Mouse (Mus musculus) adrenal gland, adult (tissue): ENCODE measurements at regions not wholly inside any gene's neighbourhood (a gene's known extent, or its start where the extent isn't known, plus 50 kb on each side); places are given as distances from the start of the nearest gene placed in this dataset.
A peak's percentile ranks its signal among the peaks of the same experiment; 100 is the strongest.

ENCODE experiments used
- DNase-seq, 2 experiments: peaks; one replicate each; pipeline ENCODE4 v3.0.0; 2022 to 2023; ENCODE audit warnings: low spot score in 1 of 2; ENCODE audit not compliant: inconsistent age in 2 of 2

DNA sequence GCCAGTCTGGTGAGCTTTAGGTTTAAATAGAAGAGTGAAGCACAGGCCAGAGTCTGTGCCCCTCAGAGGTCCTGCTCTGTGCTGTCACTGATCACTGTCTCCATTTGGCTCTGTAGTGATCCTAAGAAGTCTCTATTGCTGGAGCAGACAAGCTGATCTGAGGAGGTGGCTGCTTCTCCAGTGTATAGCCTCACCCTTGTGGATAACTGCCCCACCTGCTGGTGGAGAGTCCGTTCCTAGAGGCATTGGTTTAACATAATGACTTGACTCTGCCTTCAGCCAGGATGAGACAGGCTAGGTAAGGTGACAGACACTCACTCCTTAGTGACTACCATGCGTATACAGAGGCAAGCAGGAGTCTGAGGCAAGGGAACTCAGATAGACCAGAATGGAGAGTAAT, 136.5 kb upstream of the Foxn2 start:
- DNase-seq: peak; percentile 52 to 84

DNA sequence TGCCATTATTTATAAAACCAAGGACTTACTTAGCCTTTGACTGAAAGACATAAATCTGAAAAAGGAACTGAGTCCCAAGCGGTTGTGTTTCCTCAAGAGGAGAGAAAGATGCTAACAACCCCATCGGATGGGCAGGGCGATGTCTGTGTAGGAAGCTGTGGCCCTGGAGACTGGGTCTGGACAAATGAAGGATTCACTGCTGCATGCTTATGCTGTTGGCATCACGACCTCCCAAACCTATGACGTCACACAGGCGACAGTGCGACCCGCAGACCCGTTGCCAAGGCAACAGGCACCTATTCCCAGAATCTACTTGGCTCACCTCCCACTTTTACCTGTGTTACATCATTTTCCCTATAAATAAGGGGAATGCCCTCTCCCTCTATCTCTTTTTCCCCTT, 135.3 kb upstream of the Foxn2 start:
- DNase-seq: no peak

DNA sequence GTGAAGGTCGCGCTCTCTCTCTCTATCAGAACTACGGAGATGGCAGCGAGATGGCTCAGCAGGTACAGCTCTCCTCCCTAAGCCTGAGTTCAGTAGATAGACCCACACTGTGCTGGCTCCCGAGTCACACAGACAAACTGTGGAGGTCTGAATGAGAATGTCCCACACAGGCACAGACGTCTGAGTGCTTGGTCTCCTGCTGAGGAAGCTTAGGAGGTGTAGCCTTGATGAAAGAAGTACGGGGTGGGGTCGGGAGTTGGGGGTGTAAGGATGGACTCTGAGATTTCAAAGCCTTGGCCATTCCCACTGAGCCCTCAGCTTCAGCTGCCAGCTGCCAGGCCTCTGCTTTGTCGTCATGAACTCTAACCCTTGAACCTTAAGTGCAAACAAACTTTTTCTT, 134.2 kb upstream of the Foxn2 start:
- DNase-seq: no peak

DNA sequence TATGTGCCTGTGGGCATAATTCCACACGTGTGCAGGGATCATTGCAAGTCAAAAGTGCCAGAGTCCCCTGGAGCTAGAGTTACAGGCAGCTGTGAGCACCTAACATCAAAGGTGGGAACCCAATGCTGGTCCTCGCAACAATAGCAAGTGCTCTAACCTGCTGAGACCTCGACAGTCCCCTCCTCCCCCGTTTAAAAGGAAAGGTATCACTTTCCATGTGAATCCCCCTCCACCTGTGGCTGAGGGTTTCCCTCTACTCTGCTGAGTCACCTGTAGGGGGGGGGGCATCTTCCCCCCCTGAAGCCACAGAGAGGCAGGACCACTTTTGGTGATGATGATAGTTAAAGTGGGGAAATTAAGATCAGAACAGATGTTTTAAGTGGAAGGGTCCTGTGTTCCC, 133.4 kb upstream of the Foxn2 start:
- no peak for DNase-seq

DNA sequence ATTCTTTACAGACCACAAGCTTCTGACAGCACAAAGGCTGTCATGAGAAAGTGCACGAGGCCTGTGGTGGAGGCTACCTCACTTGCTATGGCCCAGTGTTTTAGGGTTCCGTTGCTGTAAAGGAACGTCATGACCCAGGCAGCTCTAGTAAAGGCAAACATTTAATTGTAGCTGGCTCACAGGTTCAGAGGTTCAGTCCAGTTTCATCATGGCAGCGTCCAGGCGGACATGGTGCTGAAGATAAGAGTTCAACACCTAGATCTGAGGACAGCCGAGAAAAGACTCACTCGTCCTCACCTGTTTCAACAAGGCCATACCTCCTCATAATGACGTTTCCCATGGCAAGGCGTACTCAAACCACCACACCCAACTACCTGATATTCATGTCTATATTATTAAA, 132.7 kb upstream of the Foxn2 start:
- DNase-seq: no peak

DNA sequence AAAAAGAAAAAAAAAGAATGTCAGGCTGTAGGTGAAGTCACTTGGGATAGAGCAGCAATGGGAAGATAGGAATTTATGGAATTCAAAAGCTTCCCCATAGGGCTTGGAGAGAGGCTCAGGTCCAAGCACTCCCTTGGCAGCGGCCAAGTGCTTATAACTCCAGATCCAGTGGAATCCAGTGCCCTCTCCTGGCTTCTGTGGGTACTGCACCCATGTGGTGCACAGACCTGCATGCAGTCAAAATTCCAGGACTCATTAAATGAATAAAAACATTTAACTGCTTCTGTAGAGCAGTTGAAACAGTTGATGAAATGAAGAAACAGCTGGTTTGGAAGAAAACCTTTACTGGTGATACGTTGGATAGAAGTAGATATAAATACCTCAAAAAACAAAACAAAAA, 127.6 kb upstream of the Foxn2 start:
- no peak for DNase-seq

DNA sequence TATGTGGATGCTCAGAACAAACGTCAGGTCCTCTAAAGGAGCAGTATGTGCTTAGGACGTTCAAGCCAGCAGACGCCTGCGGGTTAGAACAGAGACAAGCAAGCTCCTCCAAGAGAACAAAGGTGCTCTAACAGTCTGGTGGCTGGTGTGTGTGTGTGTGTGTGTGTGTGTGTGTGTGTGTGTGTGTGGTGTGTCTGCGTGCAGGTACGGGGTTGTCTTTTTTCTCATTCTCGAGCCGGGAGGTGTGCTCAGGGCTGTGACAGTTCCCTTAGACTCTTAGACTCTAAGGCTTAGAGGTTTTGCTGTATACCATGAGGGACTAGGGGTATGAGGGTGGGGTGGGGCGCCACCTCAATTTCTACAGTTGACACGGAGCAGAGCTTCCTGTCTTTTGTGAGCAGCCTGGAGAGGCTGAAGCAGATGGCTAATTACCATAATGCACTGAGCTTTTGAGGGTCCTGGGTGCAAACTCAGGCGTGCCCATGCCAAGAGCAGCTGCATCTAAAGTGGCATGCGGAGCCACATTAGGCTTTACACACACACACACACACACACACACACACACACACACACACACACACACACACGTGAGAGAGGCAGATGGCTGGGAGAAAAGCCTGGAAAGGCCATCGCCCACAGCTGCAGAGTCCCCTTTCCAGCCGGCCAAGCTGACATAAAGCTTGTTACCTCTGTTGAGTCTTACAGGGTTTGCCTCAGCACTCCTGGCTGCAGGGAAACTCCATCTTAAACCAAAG, 124.1 kb upstream of the Foxn2 start:
- no peak for DNase-seq

DNA sequence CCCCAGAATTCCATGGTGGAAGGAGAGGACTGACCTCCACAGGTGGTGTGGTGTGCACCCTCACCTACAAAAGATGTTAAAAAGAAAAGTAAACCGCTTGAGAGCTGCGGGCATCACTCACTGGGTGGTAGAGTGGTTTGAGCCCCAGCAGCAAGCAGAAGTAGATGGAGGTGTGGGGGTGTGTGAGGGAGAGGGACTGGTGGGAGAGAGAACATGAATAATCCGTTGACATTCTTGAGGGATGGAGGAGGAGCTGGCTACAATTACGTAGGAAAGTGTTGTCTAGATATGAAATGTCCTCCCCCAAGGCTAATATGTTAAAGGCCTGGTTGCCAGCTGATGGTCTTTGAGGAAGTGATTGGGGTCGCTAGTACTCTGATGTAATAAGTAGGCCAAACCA, 123.2 kb upstream of the Foxn2 start:
- DNase-seq: no peak

DNA sequence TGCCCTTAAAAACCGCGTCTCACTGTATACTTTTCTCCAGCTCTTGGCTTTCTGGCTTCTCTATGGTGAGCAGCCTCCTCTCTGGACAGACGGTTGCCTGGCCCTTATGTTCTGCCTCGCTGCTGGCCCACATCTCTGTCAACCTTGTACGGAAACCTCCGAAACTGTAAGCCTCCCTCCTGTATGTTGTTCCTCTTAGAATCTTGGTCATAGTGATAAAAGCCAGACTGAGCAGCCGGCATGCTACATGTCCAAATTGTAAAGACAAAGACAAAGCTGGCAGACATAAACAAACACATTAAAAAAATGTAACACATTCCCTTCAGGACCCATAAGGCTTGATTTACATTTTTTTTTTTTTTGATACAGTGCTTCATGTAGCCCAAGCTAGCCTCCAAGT, 122.7 kb upstream of the Foxn2 start:
- no peak for DNase-seq

DNA sequence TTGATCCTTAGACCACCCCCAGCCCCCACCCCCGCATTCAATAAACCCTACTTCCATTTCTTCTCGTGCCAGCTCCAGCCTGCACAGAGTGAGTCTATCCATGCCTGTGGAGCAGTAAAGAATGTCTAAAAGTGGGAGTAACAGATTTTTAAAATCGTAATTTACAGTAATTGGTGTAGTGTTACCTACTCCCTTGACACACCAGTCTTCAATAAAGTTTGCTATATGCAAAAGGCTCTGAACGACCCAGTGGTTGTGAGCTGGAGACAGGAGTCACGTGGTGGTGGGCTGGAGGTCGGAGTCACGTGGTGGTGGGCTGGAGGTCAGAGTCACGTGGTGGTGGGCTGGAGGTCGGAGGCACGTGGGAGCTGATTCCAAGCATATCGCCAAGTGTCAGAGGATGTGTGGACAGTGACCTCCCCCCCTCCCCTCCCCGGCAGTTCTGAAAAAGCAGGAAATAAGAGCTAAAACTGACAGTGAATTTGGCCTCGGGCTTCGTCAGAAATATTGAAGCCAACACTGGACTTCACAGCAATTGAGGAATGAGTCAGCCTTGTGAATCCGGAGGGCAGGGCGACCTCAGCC, 122.2 kb upstream of the Foxn2 start:
- peak in 1 of 2 experiments; percentile 72 for DNase-seq

DNA sequence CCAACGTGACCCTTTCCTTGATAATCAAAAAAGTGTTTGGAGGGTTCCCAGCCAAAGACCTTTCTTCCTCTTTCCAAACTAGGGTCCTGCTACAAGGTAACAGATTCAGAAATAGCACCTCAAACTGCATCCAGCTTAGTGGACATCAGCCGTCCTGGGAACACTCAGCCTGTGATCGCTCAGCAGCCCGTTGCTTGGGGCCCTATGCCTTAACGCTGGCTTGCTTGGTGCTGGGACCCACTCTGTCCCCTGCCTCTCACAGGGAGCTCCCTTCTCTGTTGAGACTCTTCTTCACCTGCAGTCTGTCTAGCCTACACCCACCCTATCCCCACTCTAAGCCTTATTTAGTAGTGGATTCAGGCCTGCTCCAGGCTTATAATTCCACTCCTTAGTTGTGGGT, 121.6 kb upstream of the Foxn2 start:
- DNase-seq: no peak

DNA sequence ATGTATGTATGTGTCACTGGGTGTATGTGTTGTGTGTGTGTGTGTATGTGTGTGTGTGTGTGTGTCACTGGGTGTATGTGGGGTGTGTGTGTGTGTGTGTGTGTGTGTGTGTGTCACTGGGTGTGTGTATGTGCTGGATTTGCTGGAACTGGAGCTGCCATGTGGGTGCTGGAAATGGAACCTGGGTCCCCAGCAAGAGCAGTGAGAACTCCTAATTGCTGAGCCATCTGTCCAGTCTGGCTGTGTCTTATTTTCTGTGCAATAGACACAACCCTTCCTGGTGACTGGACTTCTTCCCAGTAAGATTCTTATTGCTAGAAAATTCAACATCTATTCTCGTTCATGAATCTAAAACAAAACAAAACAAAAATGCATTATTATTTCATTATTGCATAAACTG, 119.8 kb upstream of the Foxn2 start:
- no peak for DNase-seq

DNA sequence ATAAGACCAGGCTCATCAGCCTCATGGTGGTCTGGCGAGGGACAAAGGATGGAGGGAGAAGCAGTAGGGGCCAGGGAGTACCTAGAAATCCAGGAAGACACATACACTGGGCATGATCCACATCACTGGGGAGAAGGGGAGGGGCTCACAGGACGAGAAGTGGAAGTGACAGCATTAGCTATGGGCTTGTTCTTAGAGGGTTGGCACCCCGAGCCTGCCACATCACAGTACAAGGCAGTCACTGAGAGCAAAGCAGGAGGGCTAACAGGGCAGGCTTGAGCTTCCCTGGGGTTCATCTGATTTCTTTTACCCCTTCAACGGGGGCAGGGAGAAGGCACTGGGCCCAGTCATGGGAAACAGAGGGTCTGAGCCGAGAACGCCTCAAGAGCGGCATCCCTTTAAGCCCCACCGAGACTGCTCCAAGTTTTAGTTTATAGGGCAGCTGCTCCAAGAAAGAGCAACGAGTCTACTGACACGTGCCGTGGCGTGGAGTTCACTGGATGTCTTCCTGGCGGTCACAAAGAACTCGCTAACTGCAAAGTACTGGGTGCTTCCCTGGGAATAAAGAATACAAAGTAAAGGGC, 115.1 kb upstream of the Foxn2 start:
- no peak for DNase-seq

DNA sequence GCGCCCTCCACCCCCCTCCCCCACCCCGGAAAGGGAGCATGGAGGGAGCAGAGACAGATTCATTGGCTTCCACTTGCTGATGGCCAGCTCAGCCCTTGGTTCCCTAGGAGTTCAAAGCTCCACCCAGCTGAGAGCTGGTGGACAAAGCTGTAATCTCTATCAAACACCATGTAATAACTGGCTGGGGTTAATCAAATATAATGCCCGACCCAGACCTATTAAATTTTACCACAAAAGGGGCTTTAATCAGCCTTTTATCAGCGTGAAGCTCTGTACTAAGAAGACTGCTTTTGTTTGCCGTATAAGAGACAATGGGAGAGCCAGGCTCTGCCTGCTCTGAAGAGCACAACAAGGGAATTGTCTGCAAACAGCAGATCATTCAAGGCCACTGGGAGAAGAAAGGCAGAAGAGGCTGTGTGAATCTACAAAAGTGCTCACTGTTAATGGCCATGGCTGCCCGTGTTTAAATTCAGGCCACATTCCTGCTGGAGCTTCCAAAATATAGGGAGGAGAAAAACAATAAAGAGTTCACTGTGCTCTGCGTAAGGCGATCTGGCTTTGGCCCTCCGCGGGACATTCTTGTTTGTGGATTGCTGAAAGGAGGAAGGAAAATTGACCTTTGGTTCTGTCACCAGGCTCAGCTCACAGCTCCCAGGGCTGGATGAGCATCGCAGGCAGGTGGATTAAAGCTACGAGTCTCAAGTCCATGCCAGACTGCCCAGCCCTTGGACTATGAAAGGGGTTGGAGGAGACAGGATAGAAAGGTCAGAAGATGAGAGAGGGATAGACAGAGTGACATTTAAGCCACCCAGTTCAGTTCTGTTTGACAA, 114.4 kb upstream of the Foxn2 start:
- peak in 1 of 2 experiments; percentile 39 for DNase-seq

DNA sequence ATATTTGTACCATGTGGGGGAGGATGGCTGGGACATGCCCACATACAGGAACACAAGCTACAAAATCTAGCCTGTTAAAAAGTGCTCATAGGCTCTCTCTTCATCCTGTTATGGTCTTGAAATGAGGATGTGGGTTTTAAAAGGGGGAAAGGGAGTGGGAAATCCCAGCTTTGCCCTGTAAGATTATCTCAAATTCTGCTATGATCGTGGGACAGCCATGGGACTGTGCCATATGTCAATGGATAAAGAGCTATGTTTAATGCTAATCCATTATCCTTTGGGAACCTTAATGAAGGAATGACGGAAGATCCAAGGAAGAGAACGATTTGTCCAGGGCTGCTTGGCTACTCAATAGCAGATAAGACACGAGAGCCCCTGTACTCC, 113.8 kb upstream of the Foxn2 start:
- DNase-seq: no peak

DNA sequence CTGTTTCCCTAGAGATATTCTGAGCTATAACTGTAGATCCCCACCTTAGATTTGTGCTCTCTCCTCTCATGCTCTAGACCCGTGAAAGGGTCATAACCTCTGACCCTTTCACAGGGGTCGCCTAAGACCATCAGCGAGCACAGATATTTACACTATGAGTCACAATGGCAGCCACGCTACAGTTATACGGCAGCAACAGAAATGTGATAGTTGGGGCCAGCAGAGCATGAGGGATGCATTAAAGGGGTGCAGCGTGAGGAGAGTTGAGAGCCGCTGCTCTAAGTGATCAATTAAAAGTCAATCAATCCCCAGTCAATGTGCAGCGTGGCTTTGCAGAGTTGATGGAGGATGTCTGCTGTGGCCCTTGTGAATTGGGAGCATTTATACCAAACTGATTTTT, 112.7 kb upstream of the Foxn2 start:
- no peak for DNase-seq

DNA sequence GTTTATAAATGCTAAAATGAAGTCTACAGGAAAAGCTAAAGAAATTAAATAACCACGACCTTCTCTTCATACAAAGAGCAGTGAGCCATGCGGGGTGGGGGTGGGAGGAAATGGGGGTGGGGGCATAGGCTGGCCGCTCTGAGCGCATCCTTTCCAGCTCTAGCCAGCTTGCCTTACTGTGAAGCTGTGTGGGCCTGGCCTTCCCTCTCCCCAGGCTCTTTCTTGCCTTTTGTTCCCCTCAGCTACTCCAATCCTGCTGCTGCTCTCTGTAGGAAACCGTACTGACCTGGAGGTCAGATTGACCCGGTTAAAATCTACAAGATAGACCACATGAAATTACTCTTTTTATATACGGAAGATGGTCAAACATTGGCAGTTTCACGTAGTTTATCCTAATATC, 111.7 kb upstream of the Foxn2 start:
- no peak for DNase-seq

DNA sequence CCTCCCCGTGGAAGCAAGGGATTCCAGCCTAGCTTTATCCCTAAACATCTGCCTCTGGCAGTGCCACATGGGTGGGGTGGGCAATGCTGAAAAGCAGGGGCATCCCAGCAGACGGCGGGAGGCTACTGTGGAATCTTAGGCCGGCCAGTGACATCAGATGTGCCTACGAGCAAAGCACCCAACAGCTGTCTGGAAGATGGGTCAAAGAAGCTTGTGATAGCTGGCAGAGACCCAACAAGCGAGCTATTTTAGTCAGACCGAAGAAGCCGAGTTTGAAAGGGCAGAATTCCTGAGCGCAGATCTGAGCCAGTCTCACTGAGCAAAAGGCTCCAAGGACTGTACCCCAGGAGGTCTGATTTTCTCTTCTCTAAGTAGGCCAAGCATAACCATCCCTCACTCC, 110.8 kb upstream of the Foxn2 start:
- peak; percentile 76 to 88 for DNase-seq

DNA sequence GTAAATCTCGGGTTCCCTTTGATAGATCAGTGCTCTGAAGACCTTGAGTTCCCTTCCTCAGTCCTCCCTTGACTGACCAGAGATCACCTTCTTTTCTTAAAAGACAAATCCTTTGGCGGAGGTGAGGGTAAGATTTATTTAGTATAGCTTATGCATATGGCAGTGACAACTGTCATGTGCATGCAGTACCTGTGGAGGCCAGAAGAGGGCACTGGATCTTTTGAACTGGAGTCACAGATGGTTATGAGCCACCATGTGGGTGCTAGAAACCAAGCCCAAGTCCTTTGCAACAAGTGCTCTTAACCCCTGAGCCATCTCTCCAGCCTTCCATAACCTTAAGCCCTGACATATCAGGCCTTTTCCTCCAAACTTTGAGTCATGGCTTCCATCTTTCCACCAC, 110.4 kb upstream of the Foxn2 start:
- DNase-seq: no peak

DNA sequence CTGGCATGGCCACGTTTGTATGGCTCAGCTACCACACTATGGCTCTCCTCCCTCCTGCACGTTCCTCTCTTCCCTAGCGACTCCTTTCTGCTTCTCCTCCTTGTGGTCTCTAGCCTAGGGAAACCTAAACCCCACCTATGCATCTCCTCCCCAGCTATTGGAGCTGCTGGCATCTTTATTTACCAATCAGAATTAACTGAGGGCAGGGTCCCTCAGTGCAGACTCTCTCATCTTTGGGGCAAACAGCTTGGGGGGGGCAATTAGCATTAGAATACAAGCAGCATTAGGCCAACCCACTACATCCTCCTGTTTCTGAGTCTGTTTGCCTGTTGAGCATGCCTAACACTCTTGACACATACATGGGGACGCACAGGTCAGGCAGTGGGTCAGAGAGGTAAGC, 106.7 kb upstream of the Foxn2 start:
- no peak for DNase-seq

DNA sequence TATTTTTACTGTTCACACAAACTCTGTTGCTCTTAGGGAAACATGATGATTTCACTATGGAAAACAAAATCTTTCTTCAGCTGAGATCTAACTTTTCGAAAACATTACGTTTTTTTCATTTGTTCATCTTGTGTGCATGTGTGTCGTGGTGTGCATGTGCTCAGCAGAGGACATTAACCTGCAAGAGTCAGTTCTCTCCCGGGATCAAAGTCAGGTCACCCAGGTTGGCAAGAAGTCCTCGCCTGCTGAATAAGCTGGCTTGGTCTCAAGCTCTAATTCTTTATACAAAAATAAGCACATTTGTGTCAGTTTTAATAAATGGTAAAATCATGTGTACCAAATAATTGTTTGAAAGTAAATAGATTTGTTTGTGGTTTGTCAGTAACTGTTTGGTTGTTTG, 105.2 kb upstream of the Foxn2 start:
- no peak for DNase-seq
